Mouse (Mus musculus): ENCODE measurements at regions not wholly inside any gene's neighbourhood (a gene's known extent, or its start where the extent isn't known, plus 50 kb on each side); places are given as distances from the start of the nearest gene placed in this dataset.

DNA sequence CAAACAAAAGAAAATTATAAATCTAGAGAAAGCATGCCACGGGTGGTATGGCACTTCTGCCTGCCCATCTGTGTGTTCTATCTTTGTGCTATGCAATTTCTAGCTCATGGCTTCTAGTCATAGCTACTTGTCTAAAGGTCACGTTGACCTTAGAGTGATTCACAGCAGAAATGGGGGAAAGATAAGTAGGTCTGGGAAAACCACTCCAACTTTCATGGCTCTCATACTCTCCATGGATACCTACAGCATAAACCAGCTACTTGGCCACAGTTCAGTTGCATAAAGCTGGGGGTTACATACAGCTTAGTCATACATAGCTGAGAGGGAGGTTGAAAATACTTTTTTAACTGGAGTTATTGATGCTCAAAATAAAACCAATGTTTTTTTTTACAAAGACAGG, 100.6 kb upstream of the Trpc6 start:
- ATAC-seq (replicated peaks; ENCODE audit: low read depth, poor library complexity, severe bottlenecking) = no peak

- no peak for ATAC-seq (replicated peaks; ENCODE audit: low read depth, poor library complexity, severe bottlenecking)
These were observed 92.5 kb upstream of the Trpc6 start for GRCm38 (mm10) chr9:8451471-8451870.

GRCm38 (mm10) chr9:8453591-8453990, 90.4 kb upstream of the Trpc6 start:
- no peak for ATAC-seq (replicated peaks; ENCODE audit: low read depth, poor library complexity, severe bottlenecking)

DNA sequence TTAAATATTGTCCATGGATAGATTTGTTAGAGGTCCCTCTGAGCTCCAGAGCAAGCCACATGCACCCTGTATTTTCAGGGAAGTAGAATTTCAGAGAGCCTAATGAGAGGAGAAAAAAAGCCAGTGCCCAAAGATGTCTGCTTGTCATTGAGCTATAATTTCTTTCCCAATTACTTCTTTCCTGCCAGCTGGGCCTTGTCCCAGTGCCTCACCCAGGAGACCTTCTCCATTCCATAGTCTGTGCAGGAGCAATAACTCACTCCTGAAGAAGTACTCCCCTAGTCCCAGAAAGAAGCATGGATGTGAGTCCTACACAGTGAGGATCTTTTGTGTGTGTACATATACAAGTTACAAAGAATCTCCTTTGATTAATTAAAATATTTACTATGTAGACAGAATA, 89.4 kb upstream of the Trpc6 start:
- ATAC-seq (replicated peaks; ENCODE audit: low read depth, poor library complexity, severe bottlenecking) = no peak

- no peak for ATAC-seq (replicated peaks; ENCODE audit: low read depth, poor library complexity, severe bottlenecking)
These were observed 84.8 kb upstream of the Trpc6 start for GRCm38 (mm10) chr9:8459084-8459571.

GRCm38 (mm10) chr9:8461737-8462136, 82.2 kb upstream of the Trpc6 start:
- no peak for ATAC-seq (replicated peaks; ENCODE audit: low read depth, poor library complexity, severe bottlenecking)

DNA sequence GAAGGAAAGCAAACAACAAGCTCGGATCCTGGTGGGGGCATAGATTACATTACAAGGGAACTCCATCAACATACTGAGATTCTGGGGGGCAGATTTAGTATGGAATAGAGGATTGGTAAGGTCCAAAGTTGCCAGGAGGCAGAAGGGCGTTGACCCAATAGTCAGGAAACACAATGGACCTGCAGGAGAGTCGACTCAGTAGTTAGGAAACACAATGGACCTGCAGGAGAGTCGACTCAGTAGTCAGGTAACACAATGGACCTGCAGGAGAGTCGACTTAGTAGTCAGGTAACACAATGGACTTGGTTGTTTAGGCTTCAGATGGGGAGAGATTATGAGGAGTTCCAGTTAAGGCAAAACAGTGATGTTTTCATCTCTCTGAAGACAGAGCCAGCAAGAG, 81.1 kb upstream of the Trpc6 start:
- no peak for ATAC-seq (replicated peaks; ENCODE audit: low read depth, poor library complexity, severe bottlenecking)

DNA sequence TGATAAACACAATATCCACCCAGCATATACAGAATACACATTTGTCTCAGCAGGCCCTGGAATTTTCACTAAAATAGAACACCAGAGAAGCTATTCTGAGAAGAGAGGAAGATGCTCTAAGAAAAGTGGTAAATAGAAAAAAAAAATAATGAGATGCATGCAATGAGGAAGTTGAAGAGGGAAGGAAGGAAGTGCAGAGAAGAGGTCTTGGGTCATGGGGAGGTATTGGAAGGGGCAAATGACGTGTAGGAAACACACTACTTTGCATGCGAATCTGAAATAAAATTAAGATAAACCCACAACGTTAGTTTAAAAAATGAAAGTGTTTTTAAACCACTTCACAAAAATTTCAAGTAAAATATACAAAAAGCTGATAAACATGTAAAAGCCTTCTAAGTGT, 57.4 kb upstream of the Trpc6 start:
- ATAC-seq (replicated peaks; ENCODE audit: low read depth, poor library complexity, severe bottlenecking) = peak; percentile 28

DNA sequence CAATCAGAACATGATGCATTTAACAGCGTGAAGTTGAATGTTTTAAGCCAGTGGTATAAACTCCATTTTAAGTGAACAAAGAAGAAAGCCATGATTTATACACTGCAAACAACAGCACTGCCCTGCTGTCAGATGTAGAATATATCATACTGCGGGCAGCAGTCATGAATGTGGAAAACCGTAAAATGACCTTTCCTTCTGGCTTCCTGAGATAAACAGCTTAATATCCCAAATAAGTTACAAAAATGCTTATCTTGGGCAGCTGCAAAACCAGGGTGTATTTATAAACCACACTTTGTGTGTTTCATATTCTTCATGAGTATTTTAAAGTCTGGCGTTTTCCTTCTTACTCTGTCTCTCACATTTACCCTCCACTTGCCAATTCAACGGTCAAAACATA, 56.1 kb upstream of the Trpc6 start:
- peak; percentile 80 for ATAC-seq (replicated peaks; ENCODE audit: low read depth, poor library complexity, severe bottlenecking)

Data from common myeloid progenitor, adult 5-6 weeks (primary cell).